Mouse (Mus musculus) myocyte (in vitro differentiated cells): Measurements from ENCODE around the gene Zfp383.

Experiments
- CEBPB ChIP-seq: IDR thresholded peaks from 2 replicates; pipeline ENCODE4 v1.6.1; 2011; ENCODE audit warnings: mild to moderate bottlenecking, moderate library complexity; ENCODE audit not compliant: poor library complexity, insufficient read depth, severe bottlenecking
- E2F4 ChIP-seq: IDR thresholded peaks from one replicate; pipeline ENCODE4 v1.6.1; 2011; ENCODE audit warnings: mild to moderate bottlenecking, control low read depth, moderate library complexity; ENCODE audit not compliant: insufficient read depth
- MAX ChIP-seq: IDR thresholded peaks from one replicate; pipeline ENCODE4 v1.6.1; 2011; ENCODE audit warnings: low read depth, mild to moderate bottlenecking, control low read depth
- MYOD1 ChIP-seq, 3 experiments: IDR thresholded peaks; one replicate each; pipeline ENCODE4 v1.6.1; 2011; ENCODE audit warnings: control low read depth in 2 of 3, low read depth in 2 of 3, mild to moderate bottlenecking in 2 of 3, moderate library complexity in 1 of 3; ENCODE audit not compliant: insufficient read length in 2 of 3, control insufficient read depth in 1 of 3
- MYOG ChIP-seq, 3 experiments: IDR thresholded peaks; one replicate each; pipeline ENCODE4 v1.6.1; 2011; ENCODE audit warnings: control low read depth in 2 of 3, low read depth in 2 of 3, mild to moderate bottlenecking in 2 of 3; ENCODE audit not compliant: insufficient read length in 2 of 3, control insufficient read depth in 1 of 3, insufficient read depth in 1 of 3
- POLR2A ChIP-seq: IDR thresholded peaks from one replicate; pipeline ENCODE4 v1.6.1; 2011; ENCODE audit warnings: low read depth, mild to moderate bottlenecking, control low read depth, moderate library complexity; ENCODE audit not compliant: insufficient read length
- POLR2AphosphoS2 ChIP-seq: IDR thresholded peaks from one replicate; pipeline ENCODE4 v1.6.1; 2011; ENCODE audit warnings: low read depth, control low read depth; ENCODE audit not compliant: insufficient read length
- SRF ChIP-seq: IDR thresholded peaks from one replicate; pipeline ENCODE4 v1.6.1; 2011; ENCODE audit warnings: low read depth; ENCODE audit not compliant: control insufficient read depth, insufficient read length
- TCF12 ChIP-seq: IDR thresholded peaks from one replicate; pipeline ENCODE4 v1.6.1; 2011; ENCODE audit warnings: mild to moderate bottlenecking, control low read depth; ENCODE audit not compliant: poor library complexity, insufficient read depth, severe bottlenecking
- TCF3 ChIP-seq: IDR thresholded peaks from one replicate; pipeline ENCODE4 v1.6.1; 2011; ENCODE audit warnings: low read depth, control low read depth; ENCODE audit not compliant: insufficient read length
- USF1 ChIP-seq: IDR thresholded peaks from one replicate; pipeline ENCODE4 v1.6.1; 2011; ENCODE audit warnings: low read depth, mild to moderate bottlenecking, control low read depth, moderate library complexity

DNA sequence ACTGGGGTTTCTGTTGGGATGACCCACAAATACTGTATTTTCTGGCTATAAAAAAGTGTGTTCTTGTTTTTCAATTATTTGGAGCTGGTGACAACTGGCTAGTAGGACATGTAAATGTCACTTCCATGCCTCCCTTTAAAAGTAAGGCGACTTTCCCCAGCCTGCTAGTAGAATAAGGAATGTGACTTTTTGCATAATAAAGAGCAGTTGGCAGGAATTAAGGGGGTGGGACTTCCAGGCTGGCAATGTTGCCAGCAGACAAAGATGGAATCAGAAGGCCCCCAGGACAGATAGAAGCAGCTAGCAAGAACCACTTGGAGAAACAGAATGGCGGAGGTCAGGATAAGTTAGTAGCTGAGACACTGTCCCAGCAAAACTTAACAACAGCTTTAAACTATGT, 2.2 kb downstream of the Zfp383 start:
- no peak for TF ChIP-seq POLR2A
- no peak for TF ChIP-seq E2F4
- no peak for TF ChIP-seq CEBPB
- TF ChIP-seq POLR2AphosphoS2, result no peak
- no peak for TF ChIP-seq USF1
- TF ChIP-seq MYOG (IDR thresholded peaks at IDR 0.05; ENCODE audit: control insufficient read depth in 1 of 3, insufficient read depth in 1 of 3, insufficient read length in 2 of 3, low read depth in 2 of 3), result no peak
- no peak for TF ChIP-seq TCF12
- TF ChIP-seq MAX, result no peak
- no peak for TF ChIP-seq TCF3
- TF ChIP-seq MYOD1 (IDR thresholded peaks at IDR 0.05; ENCODE audit: control insufficient read depth in 1 of 3, insufficient read length in 2 of 3, low read depth in 2 of 3), result no peak
- TF ChIP-seq SRF, result no peak
